Mouse (Mus musculus) embryonic facial prominence, embryonic 15.5 days (tissue): ENCODE measurements around the gene Hs3st4. TPM values are rescaled to one million over a fixed set of nuclear protein-coding genes. Genes with fewer than 3 reads are reported as not detected.

Experiments
- ATAC-seq: fragments of 200-750 bp; cut with Nextera tagmentation; 2 replicates; pipeline ENCODE4 v1.8.0; 2017; ENCODE audit warnings: low read depth, moderate TSS enrichment; ENCODE audit not compliant: insufficient number of reproducible peaks, low FRiP score, low TSS enrichment
- H3K27ac ChIP-seq: fragments of 300-500 bp; sonication (generic); replicated peaks from 2 replicates; pipeline ENCODE4 v1.5.1; 2015; ENCODE audit warnings: mild to moderate bottlenecking, inconsistent platforms
- H3K27me3 ChIP-seq: fragments of 300-500 bp; sonication (generic); 2 replicates; pipeline ENCODE4 v1.6.1; 2015; ENCODE audit warnings: inconsistent platforms
- H3K36me3 ChIP-seq: fragments of 300-500 bp; sonication (generic); 2 replicates; pipeline ENCODE4 v1.6.1; 2015; ENCODE audit warnings: mild to moderate bottlenecking, inconsistent platforms
- H3K4me1 ChIP-seq: fragments of 300-500 bp; sonication (generic); 2 replicates; pipeline ENCODE4 v1.6.1; 2015; ENCODE audit warnings: inconsistent platforms
- H3K4me2 ChIP-seq: fragments of 300-500 bp; sonication (generic); replicated peaks from 2 replicates; pipeline ENCODE4 v1.6.1; 2015; ENCODE audit warnings: mild to moderate bottlenecking, inconsistent platforms
- H3K4me3 ChIP-seq: fragments of 300-500 bp; sonication (generic); replicated peaks from 2 replicates; pipeline ENCODE4 v1.5.1; 2015; ENCODE audit warnings: mild to moderate bottlenecking, inconsistent platforms
- H3K9ac ChIP-seq: fragments of 300-500 bp; sonication (generic); 2 replicates; pipeline ENCODE4 v1.6.1; 2015; ENCODE audit warnings: inconsistent platforms
- H3K9me3 ChIP-seq: fragments of 300-500 bp; sonication (generic); replicated peaks from 2 replicates; pipeline ENCODE4 v1.6.1; 2016; ENCODE audit warnings: inconsistent platforms
- WGBS: fragments of 180-500 bp; shearing (Covaris S2); methylation state at CpG from one replicate; pipeline ENCODE4 v1.1.7; 2015; 5-methylcytosine and 5-hydroxymethylcytosine counted together
- polyA plus RNA-seq: library from polyadenylated mRNA; unstranded; fragments of >200 nt; fragmentation: Nextera tagmentation; extraction: Ambion mirVana; gene quantifications from 2 replicates; pipeline ENCODE4 v1.2.1, GENCODE M21; 2015

Hs3st4 gene
- polyA plus RNA-seq, 1 experiment from 2014 or later: 0.17 TPM

DNA sequence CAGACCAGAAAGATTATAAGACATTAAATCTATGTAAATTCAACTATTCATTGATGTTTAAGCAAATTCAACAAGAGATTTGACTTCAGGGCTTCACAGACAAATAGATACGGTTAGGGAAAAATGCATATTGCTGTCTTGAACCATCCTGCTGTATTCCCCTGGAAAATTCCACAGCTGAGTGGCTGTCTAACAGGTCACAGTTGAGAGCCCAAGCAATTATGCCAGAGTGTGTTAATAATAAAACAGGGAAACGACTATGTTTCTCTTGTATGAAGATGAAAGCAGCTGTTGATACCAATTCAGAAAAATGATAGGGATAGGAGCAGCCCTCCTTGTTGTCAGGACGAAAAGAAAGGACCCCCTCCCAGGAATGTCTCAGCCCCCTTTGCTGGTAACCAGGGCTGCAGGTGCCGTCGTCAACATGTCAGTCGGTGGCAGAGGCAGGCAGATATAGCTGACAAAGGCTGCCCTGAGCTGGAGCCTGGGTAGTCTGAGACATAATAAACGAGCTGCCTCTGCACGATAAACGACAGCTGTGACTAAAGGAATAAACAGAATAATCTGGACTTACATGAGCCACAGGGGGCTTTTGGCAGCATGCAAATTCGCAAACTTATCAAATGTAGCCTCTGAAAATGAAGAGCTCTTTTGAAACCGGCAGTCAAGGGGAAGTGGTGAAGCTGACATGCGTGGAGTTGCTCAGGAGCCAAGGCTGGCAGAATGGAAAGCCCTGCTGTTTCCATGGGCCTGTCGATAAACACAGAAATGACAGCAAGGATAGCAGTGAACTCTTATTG, 364.7 kb downstream of the Hs3st4 start:
- Histone ChIP-seq H3K27me3 (no peaks in the 10 kb centered on the region), H3K36me3 (no peaks in the 10 kb centered on the region), H3K9ac (no peak overlapping the region), H3K4me1 (0 out of 2 replicates have a peak, but pooled peaks cover 3% of the 10 kb centered on the region), H3K4me2 (no peak overlapping the region), H3K27ac (no peak overlapping the region), H3K9me3 (no peaks in the 10 kb centered on the region), H3K4me3 (no peak overlapping the region)
- 42% methylated on average over 13 of the region's 13 CpGs for WGBS
- no peak for ATAC-seq

- H3K27ac ChIP-seq: no peak overlapping the region
- 80% methylated on average over 4 of the region's 4 CpGs for WGBS
- no peak overlapping the region for H3K4me3 ChIP-seq
- no peak for ATAC-seq
- no peaks in the 10 kb centered on the region for H3K36me3 ChIP-seq
- no peaks in the 10 kb centered on the region for H3K27me3 ChIP-seq
- H3K9ac ChIP-seq: no peak overlapping the region
- H3K4me2 ChIP-seq: no peak overlapping the region
- H3K9me3 ChIP-seq: no peaks in the 10 kb centered on the region
- no peaks in the 10 kb centered on the region for H3K4me1 ChIP-seq
These were observed 371.4 kb downstream of the Hs3st4 start for GRCm38 (mm10) chr7:124354035-124354434.

DNA sequence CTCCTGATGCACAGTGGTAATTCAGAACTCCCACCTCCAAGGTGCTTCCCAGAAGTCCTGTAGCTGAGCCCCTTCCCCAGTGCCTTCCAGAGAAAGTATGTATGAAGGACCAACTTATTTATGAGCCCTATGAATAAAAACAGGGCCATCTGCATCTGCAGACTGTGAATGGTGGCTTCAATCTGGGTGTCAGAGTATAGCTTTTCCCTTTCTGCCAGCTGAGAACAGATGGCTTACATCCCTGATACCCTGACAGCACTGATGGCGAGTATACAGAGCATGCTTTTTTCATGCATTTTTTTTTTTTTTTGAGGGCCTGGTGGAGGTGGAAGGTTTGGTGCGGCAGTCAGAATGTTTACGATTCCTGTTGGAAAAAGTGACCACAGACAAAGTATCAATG, 375.4 kb downstream of the Hs3st4 start:
- ATAC-seq: no peak
- no peak overlapping the region for H3K9ac ChIP-seq
- H3K27me3 ChIP-seq: no peaks in the 10 kb centered on the region
- H3K4me1 ChIP-seq: no peaks in the 10 kb centered on the region
- H3K27ac ChIP-seq: no peak overlapping the region
- 62% methylated on average over 3 of the region's 3 CpGs for WGBS
- H3K4me2 ChIP-seq: no peak overlapping the region
- no peak overlapping the region for H3K4me3 ChIP-seq
- no peaks in the 10 kb centered on the region for H3K9me3 ChIP-seq
- H3K36me3 ChIP-seq: no peaks in the 10 kb centered on the region

- WGBS: 59% methylated on average over 4 of the region's 4 CpGs
- Histone ChIP-seq H3K4me1 (no peaks in the 10 kb centered on the region), H3K9ac (no peak overlapping the region), H3K36me3 (no peaks in the 10 kb centered on the region), H3K9me3 (no peaks in the 10 kb centered on the region), H3K4me2 (no peak overlapping the region), H3K27me3 (no peaks in the 10 kb centered on the region), H3K27ac (no peak overlapping the region), H3K4me3 (no peak overlapping the region)
- no peak for ATAC-seq
These were observed 377.2 kb downstream of the Hs3st4 start for GRCm38 (mm10) chr7:124359836-124360235.

- H3K4me1 ChIP-seq: no peaks in the 10 kb centered on the region
- H3K36me3 ChIP-seq: no peaks in the 10 kb centered on the region
- H3K27me3 ChIP-seq: no peaks in the 10 kb centered on the region
- H3K27ac ChIP-seq: no peak overlapping the region
- no peak overlapping the region for H3K4me3 ChIP-seq
- H3K9ac ChIP-seq: no peak overlapping the region
- no peaks in the 10 kb centered on the region for H3K9me3 ChIP-seq
- no peak overlapping the region for H3K4me2 ChIP-seq
- ATAC-seq: no peak
- 30% methylated on average over 1 of the region's 1 CpGs for WGBS
These were observed 389.6 kb downstream of the Hs3st4 start for GRCm38 (mm10) chr7:124372297-124372696.

GRCm38 (mm10) chr7:124372697-124373096, 390.0 kb downstream of the Hs3st4 start:
- Histone ChIP-seq H3K9ac (no peak overlapping the region), H3K27ac (no peak overlapping the region), H3K36me3 (no peaks in the 10 kb centered on the region), H3K4me1 (no peaks in the 10 kb centered on the region), H3K4me2 (no peak overlapping the region), H3K27me3 (no peaks in the 10 kb centered on the region), H3K4me3 (no peak overlapping the region), H3K9me3 (no peaks in the 10 kb centered on the region)
- no peak for ATAC-seq
- 76% methylated on average over 2 of the region's 2 CpGs for WGBS

- H3K27ac ChIP-seq: no peak overlapping the region
- no peak overlapping the region for H3K4me3 ChIP-seq
- H3K9me3 ChIP-seq: no peaks in the 10 kb centered on the region
- H3K9ac ChIP-seq: no peak overlapping the region
- H3K4me1 ChIP-seq: no peaks in the 10 kb centered on the region
- no peak for ATAC-seq
- H3K4me2 ChIP-seq: no peak overlapping the region
- 39% methylated on average over 4 of the region's 4 CpGs for WGBS
- H3K36me3 ChIP-seq: no peaks in the 10 kb centered on the region
- H3K27me3 ChIP-seq: no peaks in the 10 kb centered on the region
These were observed 400.8 kb downstream of the Hs3st4 start for GRCm38 (mm10) chr7:124383489-124383888.

GRCm38 (mm10) chr7:124399184-124399583, 416.5 kb downstream of the Hs3st4 start:
- no peaks in the 10 kb centered on the region for H3K4me1 ChIP-seq

GRCm38 (mm10) chr7:124426951-124427350, 444.3 kb downstream of the Hs3st4 start:
- Histone ChIP-seq H3K4me1 (no peaks in the 10 kb centered on the region), H3K4me2 (no peak overlapping the region), H3K27ac (no peak overlapping the region), H3K36me3 (no peaks in the 10 kb centered on the region), H3K9me3 (no peaks in the 10 kb centered on the region), H3K9ac (no peak overlapping the region), H3K27me3 (no peaks in the 10 kb centered on the region), H3K4me3 (no peak overlapping the region)
- no peak for ATAC-seq

More at GRCm38 (mm10) chr7:124399184-124399583, 416.5 kb downstream of the Hs3st4 start:
- ATAC-seq: no peak
- H3K27ac ChIP-seq: no peak overlapping the region
- H3K4me3 ChIP-seq: no peak overlapping the region
- no peaks in the 10 kb centered on the region for H3K9me3 ChIP-seq
- H3K9ac ChIP-seq: no peak overlapping the region
- H3K27me3 ChIP-seq: no peaks in the 10 kb centered on the region
- H3K36me3 ChIP-seq: no peaks in the 10 kb centered on the region
- H3K4me2 ChIP-seq: no peak overlapping the region
